Mouse (Mus musculus): ENCODE results near the gene Gm20388. TPM values are rescaled to one million over a fixed set of nuclear protein-coding genes. Genes with fewer than 3 reads are reported as not detected.
A peak's percentile ranks its signal among the peaks of the same experiment; 100 is the strongest.

The Gm20388 gene
- polyA plus RNA-seq, 1 experiment from 2014 or later, result not detected

GRCm38 (mm10) chr8:120202546-120202945 lies 291.9 kb downstream of the Gm20388 start:
- Histone ChIP-seq H3K36me3 (no peaks in the 10 kb centered on the region), H3K4me1 (peaks cover 22% of the 10 kb centered on the region), H3K27me3 (replicated peaks) (peaks cover 5% of the 10 kb centered on the region; the same call in 1 of the 2 replicates), H3K4me2 (no peak overlapping the region), H3K4me3 (no peak overlapping the region), H3K9me3 (peaks cover 6% of the 10 kb centered on the region), H3K27ac (replicated peaks) (no peak overlapping the region), H3K9ac (no peak overlapping the region)
- ATAC-seq (ENCODE audit: extremely low read depth, insufficient number of reproducible peaks, low FRiP score, low TSS enrichment), result no peak; the same call in 1 of the 2 replicates
- 23% methylated on average over 3 of the region's 3 CpGs for WGBS

GRCm38 (mm10) chr8:120204736-120205360 lies 294.2 kb downstream of the Gm20388 start:
- Histone ChIP-seq H3K4me3 (no peak overlapping the region), H3K9me3 (peaks cover 3% of the 10 kb centered on the region), H3K36me3 (no peaks in the 10 kb centered on the region), H3K4me1 (peaks cover 22% of the 10 kb centered on the region), H3K9ac (no peak overlapping the region), H3K27me3 (replicated peaks) (peaks cover 8% of the 10 kb centered on the region; the same call in 1 of the 2 replicates), H3K4me2 (no peak overlapping the region), H3K27ac (replicated peaks) (no peak overlapping the region)
- 61% methylated on average over 7 of the region's 7 CpGs for WGBS
- no peak for ATAC-seq (ENCODE audit: extremely low read depth, insufficient number of reproducible peaks, low FRiP score, low TSS enrichment)

GRCm38 (mm10) chr8:120205916-120206315 lies 295.3 kb downstream of the Gm20388 start:
- Histone ChIP-seq H3K4me1 (peaks cover 32% of the 10 kb centered on the region), H3K27ac (replicated peaks) (no peak overlapping the region)

GRCm38 (mm10) chr8:120207364-120207763 lies 296.7 kb downstream of the Gm20388 start:
- no peak overlapping the region for H3K27ac ChIP-seq (replicated peaks)
- no peak overlapping the region for H3K4me3 ChIP-seq
- H3K27me3 ChIP-seq (replicated peaks), result peaks cover 8% of the 10 kb centered on the region; the same call in 1 of the 2 replicates
- no peak overlapping the region for H3K9ac ChIP-seq
- no peaks in the 10 kb centered on the region for H3K36me3 ChIP-seq
- ATAC-seq (ENCODE audit: extremely low read depth, insufficient number of reproducible peaks, low FRiP score, low TSS enrichment), result no peak
- 85% methylated on average over 8 of the region's 8 CpGs for WGBS
- peaks cover 37% of the 10 kb centered on the region for H3K4me1 ChIP-seq
- H3K9me3 ChIP-seq, result no peaks in the 10 kb centered on the region
- no peak overlapping the region for H3K4me2 ChIP-seq

More at GRCm38 (mm10) chr8:120205916-120206315, 295.3 kb downstream of the Gm20388 start:
- Histone ChIP-seq H3K36me3 (no peaks in the 10 kb centered on the region), H3K27me3 (replicated peaks) (peaks cover 8% of the 10 kb centered on the region; the same call in 1 of the 2 replicates), H3K9me3 (no peaks in the 10 kb centered on the region), H3K9ac (no peak overlapping the region), H3K4me3 (no peak overlapping the region), H3K4me2 (no peak overlapping the region)
- ATAC-seq (ENCODE audit: extremely low read depth, insufficient number of reproducible peaks, low FRiP score, low TSS enrichment), result no peak
- 77% methylated on average over 9 of the region's 9 CpGs for WGBS

GRCm38 (mm10) chr8:120208113-120208512 lies 297.5 kb downstream of the Gm20388 start:
- 67% methylated on average over 11 of the region's 11 CpGs for WGBS
- Histone ChIP-seq H3K36me3 (no peaks in the 10 kb centered on the region), H3K9me3 (no peaks in the 10 kb centered on the region), H3K27me3 (replicated peaks) (peaks cover 8% of the 10 kb centered on the region; the same call in 1 of the 2 replicates), H3K27ac (replicated peaks) (no peak overlapping the region), H3K4me2 (no peak overlapping the region), H3K4me1 (peaks cover 30% of the 10 kb centered on the region), H3K9ac (no peak overlapping the region), H3K4me3 (no peak overlapping the region)
- ATAC-seq (ENCODE audit: extremely low read depth, insufficient number of reproducible peaks, low FRiP score, low TSS enrichment), result no peak

GRCm38 (mm10) chr8:120211345-120211744 lies 300.7 kb downstream of the Gm20388 start:
- WGBS, result 10% methylated on average over 3 of the region's 4 CpGs
- H3K4me2 ChIP-seq, result no peak overlapping the region
- no peak overlapping the region for H3K4me3 ChIP-seq
- no peak for ATAC-seq (ENCODE audit: extremely low read depth, insufficient number of reproducible peaks, low FRiP score, low TSS enrichment)
- H3K9me3 ChIP-seq, result no peaks in the 10 kb centered on the region
- 0 out of 2 replicates have a peak overlapping the region, but pooled peaks have one; percentile 11 for H3K9ac ChIP-seq
- no peak overlapping the region for H3K27ac ChIP-seq (replicated peaks)
- H3K36me3 ChIP-seq, result no peaks in the 10 kb centered on the region
- peaks cover 44% of the 10 kb centered on the region for H3K4me1 ChIP-seq
- 0 out of 2 replicates have a peak, but pooled peaks cover 3% of the 10 kb centered on the region for H3K27me3 ChIP-seq (replicated peaks)

GRCm38 (mm10) chr8:120212596-120212995 lies 302.0 kb downstream of the Gm20388 start:
- Histone ChIP-seq H3K27ac (replicated peaks) (no peak overlapping the region), H3K9me3 (no peaks in the 10 kb centered on the region), H3K9ac (no peak overlapping the region), H3K36me3 (no peaks in the 10 kb centered on the region), H3K4me3 (no peak overlapping the region), H3K4me2 (no peak overlapping the region), H3K4me1 (peaks cover 57% of the 10 kb centered on the region), H3K27me3 (replicated peaks) (0 out of 2 replicates have a peak, but pooled peaks cover 3% of the 10 kb centered on the region)
- WGBS, result 90% methylated on average over 7 of the region's 7 CpGs
- ATAC-seq (ENCODE audit: extremely low read depth, insufficient number of reproducible peaks, low FRiP score, low TSS enrichment), result no peak

GRCm38 (mm10) chr8:120213229-120213628 lies 302.6 kb downstream of the Gm20388 start:
- Histone ChIP-seq H3K9me3 (no peaks in the 10 kb centered on the region), H3K36me3 (no peaks in the 10 kb centered on the region), H3K27ac (replicated peaks) (no peak overlapping the region), H3K27me3 (replicated peaks) (no peaks in the 10 kb centered on the region), H3K4me3 (no peak overlapping the region), H3K4me2 (no peak overlapping the region), H3K4me1 (peaks cover 61% of the 10 kb centered on the region), H3K9ac (no peak overlapping the region)
- no peak for ATAC-seq (ENCODE audit: extremely low read depth, insufficient number of reproducible peaks, low FRiP score, low TSS enrichment)
- WGBS, result 89% methylated on average over 3 of the region's 3 CpGs

- H3K9me3 ChIP-seq, result no peaks in the 10 kb centered on the region
- no peaks in the 10 kb centered on the region for H3K36me3 ChIP-seq
- H3K4me2 ChIP-seq, result no peak overlapping the region
- peaks cover 61% of the 10 kb centered on the region for H3K4me1 ChIP-seq
- no peak overlapping the region for H3K4me3 ChIP-seq
- ATAC-seq (ENCODE audit: extremely low read depth, insufficient number of reproducible peaks, low FRiP score, low TSS enrichment), result no peak
- no peaks in the 10 kb centered on the region for H3K27me3 ChIP-seq (replicated peaks)
- WGBS, result 51% methylated on average over 5 of the region's 5 CpGs
- 0 out of 2 replicates have a peak overlapping the region, but pooled peaks have one; percentile 20 for H3K27ac ChIP-seq (replicated peaks)
- H3K9ac ChIP-seq, result no peak overlapping the region
These were observed 303.3 kb downstream of the Gm20388 start for GRCm38 (mm10) chr8:120213939-120214338.

- Histone ChIP-seq H3K9ac (peak overlapping the region; percentile 48), H3K27ac (replicated peaks) (peak overlapping the region; percentile 24), H3K36me3 (no peaks in the 10 kb centered on the region), H3K4me1 (peaks cover 59% of the 10 kb centered on the region), H3K4me3 (no peak overlapping the region), H3K27me3 (replicated peaks) (no peaks in the 10 kb centered on the region), H3K9me3 (no peaks in the 10 kb centered on the region), H3K4me2 (no peak overlapping the region)
- 43% methylated on average over 7 of the region's 7 CpGs for WGBS
- ATAC-seq (ENCODE audit: extremely low read depth, insufficient number of reproducible peaks, low FRiP score, low TSS enrichment), result no peak
These were observed 304.9 kb downstream of the Gm20388 start for GRCm38 (mm10) chr8:120215416-120216141.

All from heart, embryonic 13.5 days (tissue).